Mouse (Mus musculus) embryonic facial prominence, embryonic 10.5 days (tissue): ENCODE measurements around the gene Actg1. TPM values are rescaled to one million over a fixed set of nuclear protein-coding genes. Genes with fewer than 3 reads are reported as not detected.
A peak's percentile ranks its signal among the peaks of the same experiment; 100 is the strongest.
"Not testable (repeated sequence)": the region's sequence is repeated elsewhere in the genome, so short reads cannot be mapped to it uniquely, and the experiment has no call there.

Experiments
- DNase-seq: peaks from one replicate; pipeline ENCODE4 v3.0.0-alpha.2; 2017; ENCODE audit warnings: low spot score
- H3K27ac ChIP-seq: fragments of 300-500 bp; sonication (generic); replicated peaks from 2 replicates; pipeline ENCODE4 v1.5.1; 2016; ENCODE audit warnings: mild to moderate bottlenecking
- H3K27me3 ChIP-seq: fragments of 300-500 bp; sonication (generic); replicated peaks from 2 replicates; pipeline ENCODE4 v1.6.1; 2016; ENCODE audit warnings: low read depth, mild to moderate bottlenecking; ENCODE audit not compliant: poor library complexity, severe bottlenecking
- H3K36me3 ChIP-seq: fragments of 300-500 bp; sonication (generic); replicated peaks from 2 replicates; pipeline ENCODE4 v1.6.1; 2016; ENCODE audit warnings: mild to moderate bottlenecking, moderate library complexity
- H3K4me1 ChIP-seq: fragments of 300-500 bp; sonication (generic); 2 replicates; pipeline ENCODE4 v1.6.1; 2016
- H3K4me3 ChIP-seq: fragments of 300-500 bp; sonication (generic); 2 replicates; pipeline ENCODE4 v1.5.1; 2016; ENCODE audit warnings: mild to moderate bottlenecking, moderate library complexity
- H3K9me3 ChIP-seq: fragments of 300-500 bp; sonication (generic); 2 replicates; pipeline ENCODE4 v1.6.1; 2016; ENCODE audit warnings: mild to moderate bottlenecking
- WGBS: fragments of 180-500 bp; shearing (Covaris S2); methylation state at CpG from one replicate; pipeline ENCODE4 v1.1.7; 2016; 5-methylcytosine and 5-hydroxymethylcytosine counted together
- polyA plus RNA-seq: library from polyadenylated mRNA; unstranded; fragments of >200 nt; fragmentation: Nextera tagmentation; extraction: Ambion mirVana; gene quantifications from 2 replicates; pipeline ENCODE4 v1.2.1, GENCODE M21; 2016

The Actg1 gene
- polyA plus RNA-seq, 1 experiment from 2014 or later = 3,150 TPM

- no peak for DNase-seq
- WGBS = 3% methylated on average over 16 of the region's 16 CpGs
- Histone ChIP-seq H3K27ac (peak overlapping the region; percentile 100), H3K27me3 (0 out of 2 replicates have a peak, but pooled peaks cover 6% of the 10 kb centered on the region), H3K4me1 (peaks cover 57% of the 10 kb centered on the region), H3K4me3 (peak overlapping the region; percentile 99), H3K9me3 (no peaks in the 10 kb centered on the region), H3K36me3 (peaks cover 31% of the 10 kb centered on the region)
These were observed 1.1 kb upstream of the Actg1 start for GRCm38 (mm10) chr11:120349371-120349985.

GRCm38 (mm10) chr11:120348684-120349370 is 485 bp upstream of the Actg1 start:
- WGBS = 1% methylated on average over 53 of the region's 53 CpGs

GRCm38 (mm10) chr11:120347301-120347700 is 1.0 kb downstream of the Actg1 start:
- peaks cover 33% of the 10 kb centered on the region for H3K36me3 ChIP-seq
- H3K9me3 ChIP-seq = no peaks in the 10 kb centered on the region
- no peaks in the 10 kb centered on the region for H3K27me3 ChIP-seq
- 12% methylated on average over 10 of the region's 10 CpGs for WGBS
- H3K4me1 ChIP-seq = peaks cover 41% of the 10 kb centered on the region
- peak; percentile 33 for DNase-seq
- peak overlapping the region; percentile 99 for H3K4me3 ChIP-seq
- H3K27ac ChIP-seq = peak overlapping the region; percentile 100

More at GRCm38 (mm10) chr11:120348684-120349370, 485 bp upstream of the Actg1 start:
- H3K4me3 ChIP-seq = peak overlapping the region; percentile 99
- peak overlapping the region; percentile 100 for H3K27ac ChIP-seq
- peaks cover 33% of the 10 kb centered on the region for H3K36me3 ChIP-seq
- DNase-seq = peak; percentile 86
- H3K27me3 ChIP-seq = 0 out of 2 replicates have a peak, but pooled peaks cover 6% of the 10 kb centered on the region
- no peaks in the 10 kb centered on the region for H3K9me3 ChIP-seq
- H3K4me1 ChIP-seq = peaks cover 55% of the 10 kb centered on the region

GRCm38 (mm10) chr11:120346383-120347034 is 1.8 kb downstream of the Actg1 start:
- Histone ChIP-seq H3K4me3 (peak overlapping the region; percentile 59), H3K36me3 (peaks cover 29% of the 10 kb centered on the region), H3K4me1 (peaks cover 40% of the 10 kb centered on the region)
- H3K27ac ChIP-seq, H3K9me3 ChIP-seq, H3K27me3 ChIP-seq: not testable (repeated sequence)
- peak; percentile 12 for DNase-seq
- 74% methylated on average over 11 of the region's 13 CpGs for WGBS

GRCm38 (mm10) chr11:120345067-120345681 is 3.2 kb downstream of the Actg1 start:
- peak overlapping the region; percentile 44; the same call in 1 of the 2 replicates for H3K27ac ChIP-seq
- no peaks in the 10 kb centered on the region for H3K9me3 ChIP-seq
- H3K4me1 ChIP-seq = peaks cover 27% of the 10 kb centered on the region
- peak overlapping the region; percentile 45; the same call in 1 of the 2 replicates for H3K4me3 ChIP-seq
- 39% methylated on average over 1 of the region's 1 CpGs for WGBS
- peak; percentile 56 for DNase-seq
- peaks cover 26% of the 10 kb centered on the region for H3K36me3 ChIP-seq
- H3K27me3 ChIP-seq = no peaks in the 10 kb centered on the region

GRCm38 (mm10) chr11:120344310-120344920 is 3.9 kb downstream of the Actg1 start:
- no peaks in the 10 kb centered on the region for H3K9me3 ChIP-seq
- peak; percentile 35 for DNase-seq
- peaks cover 26% of the 10 kb centered on the region for H3K36me3 ChIP-seq
- peaks cover 19% of the 10 kb centered on the region for H3K4me1 ChIP-seq
- H3K27ac ChIP-seq = no peak overlapping the region
- WGBS = 63% methylated on average over 5 of the region's 5 CpGs
- 0 out of 2 replicates have a peak overlapping the region, but pooled peaks have one; percentile 6 for H3K4me3 ChIP-seq
- no peaks in the 10 kb centered on the region for H3K27me3 ChIP-seq

GRCm38 (mm10) chr11:120343519-120344309 is 4.6 kb downstream of the Actg1 start:
- H3K4me1 ChIP-seq = peaks cover 12% of the 10 kb centered on the region
- no peak overlapping the region for H3K27ac ChIP-seq
- H3K4me3 ChIP-seq = peak overlapping the region; percentile 6; the same call in 1 of the 2 replicates
- DNase-seq = peak; percentile 57
- peaks cover 26% of the 10 kb centered on the region for H3K36me3 ChIP-seq
- H3K9me3 ChIP-seq = no peaks in the 10 kb centered on the region
- no peaks in the 10 kb centered on the region for H3K27me3 ChIP-seq
- 81% methylated on average over 5 of the region's 5 CpGs for WGBS

- Histone ChIP-seq H3K4me3 (no peak overlapping the region), H3K27me3 (no peaks in the 10 kb centered on the region), H3K4me1 (peaks cover 10% of the 10 kb centered on the region), H3K9me3 (no peaks in the 10 kb centered on the region), H3K36me3 (peaks cover 25% of the 10 kb centered on the region), H3K27ac (no peak overlapping the region)
- peak; percentile 13 for DNase-seq
- 89% methylated on average over 5 of the region's 5 CpGs for WGBS
These were observed 5.6 kb downstream of the Actg1 start for GRCm38 (mm10) chr11:120342656-120343160.

GRCm38 (mm10) chr11:120341661-120342060 is 6.7 kb downstream of the Actg1 start:
- peaks cover 9% of the 10 kb centered on the region for H3K4me1 ChIP-seq
- peaks cover 17% of the 10 kb centered on the region for H3K36me3 ChIP-seq
- DNase-seq = peak; percentile 8
- H3K9me3 ChIP-seq = no peaks in the 10 kb centered on the region
- WGBS = 93% methylated on average over 4 of the region's 4 CpGs
- no peaks in the 10 kb centered on the region for H3K27me3 ChIP-seq
- no peak overlapping the region for H3K27ac ChIP-seq
- H3K4me3 ChIP-seq = no peak overlapping the region

GRCm38 (mm10) chr11:120339978-120340513 is 8.3 kb downstream of the Actg1 start:
- DNase-seq = peak; percentile 7
- H3K4me3 ChIP-seq = no peak overlapping the region; the same call in 1 of the 2 replicates
- peaks cover 7% of the 10 kb centered on the region for H3K36me3 ChIP-seq
- no peaks in the 10 kb centered on the region for H3K9me3 ChIP-seq
- H3K4me1 ChIP-seq = no peaks in the 10 kb centered on the region
- WGBS = 91% methylated on average over 10 of the region's 10 CpGs
- H3K27me3 ChIP-seq = no peaks in the 10 kb centered on the region
- H3K27ac ChIP-seq = no peak overlapping the region

GRCm38 (mm10) chr11:120338786-120339185 is 9.6 kb downstream of the Actg1 start:
- Histone ChIP-seq H3K27ac (no peak overlapping the region), H3K4me3 (no peak overlapping the region), H3K27me3 (no peaks in the 10 kb centered on the region), H3K36me3 (no peaks in the 10 kb centered on the region), H3K9me3 (peaks cover 6% of the 10 kb centered on the region; the same call in 1 of the 2 replicates), H3K4me1 (no peaks in the 10 kb centered on the region)
- WGBS = 79% methylated on average over 3 of the region's 3 CpGs
- DNase-seq = peak; percentile 3
